Mouse (Mus musculus) lung, postnatal 0 days (tissue): ENCODE data around the gene Scn2b.

Source experiments
- CTCF ChIP-seq: IDR thresholded peaks from 2 replicates; pipeline ENCODE4 v1.5.1; 2016; ENCODE audit warnings: antibody characterized with exemption, mild to moderate bottlenecking
- EP300 ChIP-seq: IDR thresholded peaks from 2 replicates; pipeline ENCODE4 v1.6.1; 2016; ENCODE audit warnings: antibody characterized with exemption, mild to moderate bottlenecking, control low read depth

- TF ChIP-seq CTCF (no peak), EP300 (no peak)
Observed at GRCm38 (mm10) chr9:45167903-45168302, 50.3 kb downstream of the Scn2b start.
